Mouse (Mus musculus) lung, postnatal 0 days (tissue): ENCODE results near the gene Jak3.

Experiments
- CTCF ChIP-seq: IDR thresholded peaks from 2 replicates; pipeline ENCODE4 v1.5.1; 2016; ENCODE audit warnings: antibody characterized with exemption, mild to moderate bottlenecking
- EP300 ChIP-seq: IDR thresholded peaks from 2 replicates; pipeline ENCODE4 v1.6.1; 2016; ENCODE audit warnings: antibody characterized with exemption, mild to moderate bottlenecking, control low read depth

GRCm38 (mm10) chr8:71724389-71724788, 48.3 kb downstream of the Jak3 start:
- TF ChIP-seq CTCF, result no peak
- no peak for TF ChIP-seq EP300
